Mouse (Mus musculus): ENCODE results near the gene Pfdn5.

The Pfdn5 gene

GRCm38 (mm10) chr15:102370727-102371126 lies 44.8 kb downstream of the Pfdn5 start:
- DNase-seq (ENCODE audit: low spot score), result peak; percentile 50

GRCm38 (mm10) chr15:102376453-102377162 lies 50.7 kb downstream of the Pfdn5 start:
- peak; percentile 47 for DNase-seq (ENCODE audit: low spot score)

- peak; percentile 94 for DNase-seq (ENCODE audit: low spot score)
These were observed 51.2 kb downstream of the Pfdn5 start for GRCm38 (mm10) chr15:102377163-102377543.

GRCm38 (mm10) chr15:102377810-102378262 lies 51.9 kb downstream of the Pfdn5 start:
- peak; percentile 54 for DNase-seq (ENCODE audit: low spot score)
